Mouse (Mus musculus) ES-E14 (cell line): Measurements from ENCODE around the gene Prdm8.

Source experiments
- CHD2 ChIP-seq: IDR thresholded peaks from 2 replicates; pipeline ENCODE4 v1.6.1; 2014; ENCODE audit warnings: mild to moderate bottlenecking, low read depth, low read length, inconsistent platforms
- HCFC1 ChIP-seq: IDR thresholded peaks from 2 replicates; pipeline ENCODE4 v1.6.1; 2012; ENCODE audit warnings: low read length, inconsistent platforms, borderline replicate concordance; ENCODE audit not compliant: insufficient read depth
- MAFK ChIP-seq: IDR thresholded peaks from 2 replicates; pipeline ENCODE4 v1.6.1; 2014; ENCODE audit warnings: mild to moderate bottlenecking, low read depth, low read length, inconsistent platforms; ENCODE audit not compliant: insufficient read depth
- ZC3H11A ChIP-seq: IDR thresholded peaks from 2 replicates; pipeline ENCODE4 v1.6.1; 2012; ENCODE audit warnings: low read depth, mild to moderate bottlenecking, inconsistent platforms, low read length, borderline replicate concordance
- ZNF384 ChIP-seq: IDR thresholded peaks from 2 replicates; pipeline ENCODE4 v1.6.1; 2012; ENCODE audit warnings: low read depth, low read length, inconsistent platforms

DNA sequence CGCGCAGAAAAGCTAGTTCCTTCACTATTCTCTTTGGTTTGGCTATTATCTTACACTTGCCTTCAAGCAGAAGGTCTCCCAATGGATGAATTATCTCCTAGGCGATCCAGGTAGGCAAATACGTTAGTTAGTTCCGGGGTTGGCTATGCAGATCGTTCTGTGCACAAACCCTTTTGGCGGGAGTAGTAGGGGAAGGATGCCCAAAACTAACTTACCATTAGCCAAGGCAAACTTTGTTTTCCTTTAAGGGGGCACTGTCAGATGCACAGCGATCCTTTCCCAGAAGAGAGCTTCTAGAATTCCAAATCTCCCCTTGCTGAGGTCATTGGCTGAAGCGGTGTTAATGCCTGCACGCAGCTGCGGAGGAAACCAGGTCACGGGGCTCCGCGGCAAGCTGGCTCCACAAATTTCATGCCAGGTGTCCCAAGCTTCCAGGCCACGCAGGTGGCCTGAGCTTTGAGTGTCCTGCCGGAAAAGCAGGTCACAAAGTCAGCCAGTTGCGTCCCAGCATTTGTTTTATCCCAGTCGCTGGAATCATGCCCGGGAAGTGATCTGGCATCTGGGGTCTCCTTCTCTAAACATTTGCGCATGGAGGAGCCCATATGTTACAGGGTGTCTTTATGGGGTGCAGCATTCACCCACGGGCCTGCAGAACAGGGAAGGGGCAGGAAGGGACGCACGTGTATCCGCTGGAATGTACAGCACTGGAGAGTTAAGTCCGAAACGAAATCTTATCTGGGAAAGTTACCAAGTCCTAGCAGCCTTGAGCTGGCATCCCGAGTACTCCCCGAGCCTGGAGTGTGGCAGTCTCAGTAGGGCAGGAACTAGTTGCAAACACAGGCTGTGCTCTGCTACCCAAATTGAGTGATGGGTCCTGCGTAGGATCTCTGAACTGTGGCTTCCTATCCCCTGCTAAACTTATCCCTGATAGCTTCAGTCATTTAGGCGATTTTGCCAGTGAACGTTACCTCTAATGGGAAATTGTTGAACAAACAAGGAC, 22.5 kb downstream of the Prdm8 start:
- TF ChIP-seq MAFK, result no peak
- no peak for TF ChIP-seq ZC3H11A
- no peak for TF ChIP-seq ZNF384
- no peak for TF ChIP-seq HCFC1
- no peak for TF ChIP-seq CHD2
